Mouse (Mus musculus) neural tube, embryonic 14.5 days (tissue): Measurements from ENCODE around the gene Polr2h. TPM values are rescaled to one million over a fixed set of nuclear protein-coding genes. Genes with fewer than 3 reads are reported as not detected.

Experiments used
- ATAC-seq: fragments of 200-750 bp; cut with Nextera tagmentation; 2 replicates; pipeline ENCODE4 v1.8.0; 2017; ENCODE audit warnings: low read depth, mild to moderate bottlenecking, moderate TSS enrichment, moderate library complexity
- H3K27ac ChIP-seq: fragments of 300-500 bp; sonication (generic); 2 replicates; pipeline ENCODE4 v1.5.1; 2014; ENCODE audit warnings: low read depth, mild to moderate bottlenecking, control low read depth, low read length, moderate library complexity, mixed read lengths
- H3K27me3 ChIP-seq: fragments of 300-500 bp; sonication (generic); 2 replicates; pipeline ENCODE4 v1.6.1; 2014; ENCODE audit warnings: low read length; ENCODE audit not compliant: control insufficient read depth, insufficient read depth
- H3K36me3 ChIP-seq: fragments of 300-500 bp; sonication (generic); 2 replicates; pipeline ENCODE4 v1.6.1; 2014; ENCODE audit warnings: low read length, mixed read lengths; ENCODE audit not compliant: control insufficient read depth, insufficient read depth
- H3K4me1 ChIP-seq: fragments of 300-500 bp; sonication (generic); 2 replicates; pipeline ENCODE4 v1.6.1; 2014; ENCODE audit warnings: low read length; ENCODE audit not compliant: control insufficient read depth, insufficient read depth
- H3K4me2 ChIP-seq: fragments of 300-500 bp; sonication (generic); 2 replicates; pipeline ENCODE4 v1.6.1; 2014; ENCODE audit warnings: mild to moderate bottlenecking, low read depth, low read length, control low read depth
- H3K4me3 ChIP-seq: fragments of 300-500 bp; sonication (generic); 2 replicates; pipeline ENCODE4 v1.5.1; 2014; ENCODE audit warnings: low read depth, low read length, control low read depth, mixed read lengths
- H3K9ac ChIP-seq: fragments of 300-500 bp; sonication (generic); replicated peaks from 2 replicates; pipeline ENCODE4 v1.6.1; 2014; ENCODE audit warnings: low read depth, mild to moderate bottlenecking, control low read depth, low read length, mixed read lengths
- H3K9me3 ChIP-seq: fragments of 300-500 bp; sonication (generic); 2 replicates; pipeline ENCODE4 v1.6.1; 2016; ENCODE audit warnings: low read length; ENCODE audit not compliant: control insufficient read depth
- whole genome bisulfite sequencing: fragments of 180-500 bp; shearing (Covaris S2); extraction: QIAGEN DNeasy Blood & Tissue Kit; methylation state at CpG from one replicate; pipeline ENCODE4 v1.1.7; 2014; 5-methylcytosine and 5-hydroxymethylcytosine counted together
- polyA plus RNA-seq: library from polyadenylated mRNA; unstranded; fragments of >200 nt; fragmentation: Nextera tagmentation; extraction: Ambion mirVana; gene quantifications from 2 replicates; pipeline ENCODE4 v1.2.1, GENCODE M21; 2014

Polr2h gene
- polyA plus RNA-seq, 1 experiment from 2014 or later: 100 TPM

DNA sequence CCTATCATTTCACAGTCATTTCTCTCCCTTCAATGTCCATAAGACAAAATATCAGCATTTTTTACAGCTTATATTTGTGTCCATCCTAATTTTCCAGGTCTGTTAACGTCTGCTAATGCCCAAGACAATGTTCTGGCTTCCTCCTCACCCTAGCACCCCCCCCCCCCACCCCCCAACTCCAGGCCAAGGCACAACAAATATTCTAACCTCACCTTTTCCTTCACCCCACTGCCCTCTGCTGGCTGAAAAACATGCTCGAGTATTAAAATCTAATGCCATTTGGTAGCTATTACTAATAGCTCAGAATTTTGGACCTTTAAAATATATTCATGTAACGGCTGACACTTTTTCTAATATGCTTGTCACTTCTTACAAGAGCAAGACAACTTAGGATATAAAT is 44.2 kb downstream of the Polr2h start:
- H3K4me3 ChIP-seq: no peak overlapping the region
- no peaks in the 10 kb centered on the region for H3K36me3 ChIP-seq
- no peak overlapping the region for H3K4me2 ChIP-seq
- WGBS: 14% methylated on average over 3 of the region's 3 CpGs
- no peak overlapping the region for H3K27ac ChIP-seq
- H3K4me1 ChIP-seq: no peaks in the 10 kb centered on the region
- no peaks in the 10 kb centered on the region for H3K27me3 ChIP-seq
- H3K9me3 ChIP-seq: no peaks in the 10 kb centered on the region
- H3K9ac ChIP-seq: no peak overlapping the region
- no peak for ATAC-seq

- no peak for ATAC-seq
- no peak overlapping the region for H3K27ac ChIP-seq
- H3K4me1 ChIP-seq: no peaks in the 10 kb centered on the region
- H3K27me3 ChIP-seq: no peaks in the 10 kb centered on the region
- 48% methylated on average over 9 of the region's 9 CpGs for WGBS
- H3K9ac ChIP-seq: no peak overlapping the region
- no peak overlapping the region for H3K4me3 ChIP-seq
- no peak overlapping the region for H3K4me2 ChIP-seq
- no peaks in the 10 kb centered on the region for H3K9me3 ChIP-seq
- no peaks in the 10 kb centered on the region for H3K36me3 ChIP-seq
Measured at GRCm38 (mm10) chr16:20765244-20765643, 47.8 kb downstream of the Polr2h start.

Other genes with a start within 250 kb of the Polr2h start
- gene Eif2b5, start 218.8 kb upstream of the Polr2h start, polyA plus RNA-seq: 84.9 and 108 TPM in 2 replicates
- 39.7 and 40.6 TPM in 2 replicates for gene Dvl3, start 200.7 kb upstream of the Polr2h start, polyA plus RNA-seq
- gene Ap2m1, start 182.2 kb upstream of the Polr2h start, polyA plus RNA-seq: 1,186 and 1,271 TPM in 2 replicates
- 72.6 and 82.2 TPM in 2 replicates for gene Abcf3, start 169.1 kb upstream of the Polr2h start, polyA plus RNA-seq
- 27.1 and 40.4 TPM in 2 replicates for gene Vwa5b2, start 128.2 kb upstream of the Polr2h start, polyA plus RNA-seq
- gene Eef1akmt4, start 106.1 kb upstream of the Polr2h start, polyA plus RNA-seq: 9.9 and 10.5 TPM in 2 replicates
- gene Gm49333, start 106.1 kb upstream of the Polr2h start, polyA plus RNA-seq: not detected in 2 replicates
- gene Alg3, start 105.9 kb upstream of the Polr2h start, polyA plus RNA-seq: 43.7 and 44.6 TPM in 2 replicates
- 48.8 and 69.4 TPM in 2 replicates for gene Camk2n2, start 96.4 kb upstream of the Polr2h start, polyA plus RNA-seq
- 14.2 and 16.4 TPM in 2 replicates for gene Ece2, start 87.8 kb upstream of the Polr2h start, polyA plus RNA-seq
- 314 and 366 TPM in 2 replicates for gene Psmd2, start 66.0 kb upstream of the Polr2h start, polyA plus RNA-seq
- 112 and 134 TPM in 2 replicates for gene Eif4g1, start 49.4 kb upstream of the Polr2h start, polyA plus RNA-seq
- gene Fam131a, start 24.4 kb upstream of the Polr2h start, polyA plus RNA-seq: 42.5 and 48.2 TPM in 2 replicates
- gene Clcn2, start 81 bp downstream of the Polr2h start, polyA plus RNA-seq: 30.7 and 31.3 TPM in 2 replicates
- gene Chrd, start 15.5 kb downstream of the Polr2h start, polyA plus RNA-seq: 6.6 and 7.0 TPM in 2 replicates
- 0.99 and 1.6 TPM in 2 replicates for gene Thpo, start 16.8 kb downstream of the Polr2h start, polyA plus RNA-seq